Mouse (Mus musculus) neutrophil, adult 5-6 weeks (primary cell): ENCODE results near the gene Acp1. TPM values are rescaled to one million over a fixed set of nuclear protein-coding genes. Genes with fewer than 3 reads are reported as not detected.
A peak's percentile ranks its signal among the peaks of the same experiment; 100 is the strongest.

Experiments
- ATAC-seq: fragments of 151-379, 151-347 bp; 2 replicates; pipeline ENCODE4 v1.8.0; 2017; ENCODE audit warnings: mild to moderate bottlenecking, moderate TSS enrichment; ENCODE audit not compliant: insufficient number of reproducible peaks, poor library complexity, low FRiP score, severe bottlenecking; ENCODE audit errors: extremely low read depth
- total RNA-seq: library from RNA; stranded (forward); fragments of 200-1000 nt; gene quantifications from 2 replicates; pipeline ENCODE4 v1.2.3, GENCODE M21; 2017

Acp1 gene
- 19.2 and 33.0 TPM in 2 replicates for total RNA-seq

DNA sequence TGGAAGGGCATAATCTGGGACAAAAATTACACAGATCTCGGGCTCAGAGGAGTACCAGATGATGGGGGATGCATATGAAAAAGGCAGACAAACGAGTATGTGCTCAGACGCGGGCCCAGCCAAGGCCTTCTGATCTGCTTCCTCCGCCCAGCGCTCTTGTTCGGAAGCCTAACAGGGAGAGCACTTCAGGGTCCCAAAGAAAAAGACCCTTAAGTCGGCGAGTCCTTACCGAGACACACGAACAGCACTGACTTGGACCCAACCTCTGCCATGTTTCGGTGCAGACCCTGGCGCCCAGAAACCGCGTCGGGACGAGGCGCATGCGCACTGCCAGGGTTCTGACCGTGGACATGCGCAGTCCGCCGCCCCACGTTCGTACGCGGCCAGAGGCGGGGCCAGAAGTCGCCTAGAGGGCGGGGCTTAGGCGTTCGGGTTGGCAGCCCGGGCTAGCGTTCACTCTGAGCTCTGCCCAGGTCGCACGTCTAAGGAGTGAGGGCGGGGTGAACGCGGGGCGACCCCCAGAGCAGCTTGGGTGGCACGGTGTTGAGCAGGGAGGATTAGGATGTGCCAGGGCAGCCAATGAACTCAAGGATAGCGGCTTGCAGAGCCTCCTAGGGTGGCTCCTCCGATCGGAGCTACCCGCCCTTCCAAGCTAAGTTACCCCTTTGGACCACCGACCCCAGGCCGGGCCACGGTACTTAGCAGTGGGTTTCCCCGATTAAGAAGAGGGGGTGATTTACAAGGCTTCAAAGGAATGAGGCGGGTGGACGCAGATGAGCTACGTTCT, at the start of gene Acp1, which contains the start of gene Sh3yl1:
Acp1 (minus strand) TSS at position 329 of the 787 bp plus-strand sequence.
Sh3yl1 (plus strand) TSS at position 408 of the 787 bp plus-strand sequence.
- peak; percentile 94 for ATAC-seq

DNA sequence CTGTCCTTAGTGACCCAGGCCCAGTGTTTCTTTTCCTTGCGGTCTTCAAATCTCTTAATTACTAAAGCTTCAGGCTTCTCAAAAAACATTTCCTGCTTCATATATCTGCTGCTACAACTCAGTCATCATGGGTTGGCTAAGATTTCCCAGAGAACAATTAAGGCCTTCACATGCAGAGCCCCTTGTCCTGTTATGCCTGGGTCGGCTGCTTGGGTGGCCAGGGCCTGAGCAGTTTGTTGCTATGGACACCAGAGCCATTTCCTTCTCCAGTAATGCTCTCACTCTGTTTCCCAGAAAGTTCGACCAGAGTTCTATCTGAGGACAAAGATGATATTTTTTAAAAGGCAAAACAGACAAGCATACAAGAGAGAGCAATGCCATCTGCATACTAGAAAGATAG, 32.8 kb upstream of the Acp1 start:
- ATAC-seq, result no peak

DNA sequence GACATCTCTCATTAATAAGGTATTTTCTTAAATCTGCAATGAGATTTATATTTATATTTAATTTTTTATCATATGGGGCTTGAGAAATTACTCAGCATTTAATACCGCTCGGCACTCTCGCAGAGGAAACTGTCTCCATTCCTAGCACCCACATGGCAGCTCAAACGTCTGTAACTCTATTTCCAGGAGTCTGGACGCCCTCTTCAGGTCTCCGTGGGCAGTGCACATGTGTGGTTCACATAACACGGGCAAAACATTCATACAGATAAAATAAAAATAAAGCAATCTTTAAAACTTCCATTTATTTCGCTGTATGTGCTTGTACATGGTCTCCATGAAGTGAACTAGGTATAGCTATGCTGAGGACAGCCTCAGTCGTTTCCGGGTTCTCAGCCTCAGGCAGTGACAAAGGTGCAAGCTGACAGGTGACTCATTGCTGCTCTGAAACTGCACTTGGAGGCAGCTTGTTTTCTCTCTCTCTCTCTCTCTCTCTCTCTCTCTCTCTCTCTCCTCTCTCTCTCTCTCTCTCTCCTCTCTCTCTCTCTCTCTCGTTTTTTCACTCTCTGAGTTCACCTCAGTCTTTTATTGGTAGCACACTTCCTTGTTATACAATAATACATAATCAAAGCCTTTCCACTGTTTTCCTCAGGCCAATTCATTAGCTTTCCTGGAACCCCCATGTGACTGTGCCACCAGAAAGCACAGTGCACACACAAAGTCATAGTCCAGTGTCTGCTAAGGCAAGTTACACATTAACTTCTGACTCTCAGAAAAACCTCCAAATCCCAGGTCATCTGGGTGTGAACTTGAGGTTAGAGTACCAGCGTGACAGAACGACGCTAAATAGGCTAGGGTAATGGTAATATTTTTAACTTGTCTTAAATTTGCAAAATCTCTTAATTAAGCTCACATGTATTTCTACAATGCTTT, 31.9 kb upstream of the Acp1 start:
- no peak for ATAC-seq

DNA sequence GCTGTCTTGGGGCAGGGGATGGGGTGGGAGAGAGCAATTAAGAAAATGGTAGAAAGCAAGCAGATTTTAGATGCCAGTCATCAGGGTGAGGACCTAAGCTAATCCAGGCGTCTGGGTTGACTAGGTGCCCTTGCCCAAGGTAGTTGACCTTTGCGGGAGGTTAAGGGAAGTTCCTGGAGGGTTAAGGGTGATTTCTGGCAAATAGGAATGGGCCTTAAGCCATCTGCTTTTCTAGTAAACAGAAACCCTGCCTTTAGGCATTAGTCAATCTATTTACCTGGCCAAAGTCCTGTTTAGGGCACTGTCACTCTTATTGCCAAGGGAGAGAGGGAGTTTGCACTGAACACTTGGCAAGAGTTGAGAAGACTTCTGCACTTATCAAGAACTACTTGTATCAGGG, 25.5 kb upstream of the Acp1 start:
- no peak for ATAC-seq

DNA sequence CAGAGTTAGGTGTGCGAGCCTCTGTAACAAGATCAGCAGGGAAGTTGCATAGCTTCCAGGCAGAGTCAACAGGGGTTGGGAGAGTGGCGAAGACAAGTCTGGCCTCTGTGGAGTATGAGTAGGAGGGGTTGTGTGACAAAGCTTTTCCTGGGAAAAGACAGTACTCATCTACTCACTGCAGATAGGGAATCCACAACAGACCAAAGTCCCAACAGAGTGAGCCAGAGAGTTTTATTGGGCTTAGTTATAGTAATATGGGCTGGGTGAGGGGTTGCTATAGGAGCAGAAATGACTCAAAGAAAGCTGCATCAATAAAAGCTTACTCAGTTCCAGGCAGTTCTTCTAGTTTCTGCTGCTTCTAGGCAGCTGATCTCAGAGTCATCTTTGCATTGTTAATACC, 21.9 kb upstream of the Acp1 start:
- no peak for ATAC-seq

DNA sequence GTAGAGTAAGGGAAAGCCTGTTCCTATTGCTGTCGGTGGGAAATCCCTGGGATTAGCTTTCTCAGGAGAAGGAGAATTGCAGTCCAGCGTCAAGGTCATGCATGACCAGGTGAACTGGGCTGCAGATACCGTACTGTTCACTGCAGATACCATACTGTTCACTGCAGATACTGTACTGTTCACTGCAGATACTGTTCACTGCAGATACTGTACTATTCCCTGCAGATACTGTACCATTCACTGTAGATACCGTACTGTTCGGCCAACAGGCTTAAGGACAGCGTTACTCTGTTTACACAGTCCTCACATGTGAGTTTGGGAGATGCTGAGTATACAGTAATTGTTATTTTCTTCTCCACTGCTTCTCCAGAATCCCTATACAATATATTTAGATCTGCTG, 16.8 kb upstream of the Acp1 start:
- ATAC-seq, result no peak

DNA sequence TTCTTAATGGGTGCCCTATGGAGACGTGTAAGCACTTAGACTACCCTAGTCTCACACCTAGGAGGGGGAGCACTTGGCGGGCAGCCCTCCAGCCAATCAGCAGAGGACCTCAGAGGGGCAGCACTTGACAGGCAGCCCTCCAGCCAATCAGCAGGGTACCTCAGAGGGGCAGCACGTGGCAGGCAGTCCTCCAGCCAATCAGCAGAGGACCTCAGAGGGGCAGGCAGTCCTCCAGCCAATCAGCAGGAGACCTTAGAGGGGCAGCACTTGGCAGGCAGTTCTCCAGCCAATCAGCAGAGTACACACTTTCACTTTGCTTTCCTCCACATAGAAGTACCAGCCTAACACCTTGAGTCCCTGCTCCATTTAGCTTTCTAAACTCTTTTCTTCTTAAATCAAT, 11.0 kb upstream of the Acp1 start:
- ATAC-seq, result no peak

DNA sequence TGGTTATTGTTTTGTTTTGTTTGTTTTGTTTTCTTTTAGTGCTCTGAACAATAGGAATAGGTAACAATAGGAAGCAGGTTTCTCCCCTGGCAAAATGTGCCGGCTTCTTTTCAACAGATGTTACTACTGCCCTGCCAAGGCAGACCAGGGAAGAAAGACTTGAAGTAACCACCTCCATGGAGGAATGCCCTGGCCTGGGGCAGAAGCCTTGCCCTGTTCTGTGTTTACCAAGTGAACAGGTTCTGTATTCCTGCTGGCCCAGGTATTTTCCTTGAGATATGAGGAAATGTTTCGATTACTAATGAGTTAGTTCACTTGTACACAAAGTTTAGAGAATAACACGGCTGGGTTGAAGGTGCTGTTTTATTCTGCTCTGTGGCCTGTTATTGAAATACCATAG, 1.5 kb upstream of the Acp1 start:
- ATAC-seq, result no peak

DNA sequence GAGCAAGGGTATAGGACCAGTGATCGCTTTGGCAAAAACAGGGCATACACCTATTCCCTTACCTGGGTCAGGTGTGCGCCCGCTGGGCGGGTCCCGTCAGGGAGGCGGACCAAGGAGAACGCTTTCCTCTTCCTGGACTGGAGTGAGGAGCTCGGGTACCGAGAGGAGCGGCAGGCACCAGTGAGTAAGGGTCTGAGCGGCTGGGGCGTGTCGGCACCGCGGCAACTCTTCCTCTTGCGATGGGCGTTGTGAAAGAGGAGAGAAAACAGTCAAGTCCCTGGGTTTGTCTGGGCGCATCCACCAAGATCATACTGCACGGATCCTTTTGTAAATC, 626 bp upstream of the Acp1 start:
- ATAC-seq, result peak; percentile 24; the same call in 1 of the 2 replicates

DNA sequence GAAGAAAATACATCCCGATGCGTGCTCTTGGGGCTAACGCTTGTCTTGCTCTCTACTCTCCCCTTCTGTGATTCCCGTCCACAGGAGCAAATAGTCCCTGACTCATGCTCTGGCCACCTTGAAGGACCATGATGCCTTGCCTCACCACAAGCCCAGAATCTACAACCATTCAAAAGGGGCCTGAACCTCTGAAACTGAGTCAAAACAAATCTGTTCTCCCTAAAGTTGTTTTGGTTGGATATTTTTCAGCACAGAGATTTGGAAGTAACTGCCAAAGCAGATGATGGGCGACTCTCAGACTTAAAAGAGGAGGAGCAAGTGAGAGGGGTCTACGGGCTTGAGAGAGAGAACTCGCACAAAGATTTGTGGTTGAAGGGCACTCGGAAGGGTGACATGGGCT, 529 bp downstream of the Acp1 start:
- ATAC-seq, result no peak

DNA sequence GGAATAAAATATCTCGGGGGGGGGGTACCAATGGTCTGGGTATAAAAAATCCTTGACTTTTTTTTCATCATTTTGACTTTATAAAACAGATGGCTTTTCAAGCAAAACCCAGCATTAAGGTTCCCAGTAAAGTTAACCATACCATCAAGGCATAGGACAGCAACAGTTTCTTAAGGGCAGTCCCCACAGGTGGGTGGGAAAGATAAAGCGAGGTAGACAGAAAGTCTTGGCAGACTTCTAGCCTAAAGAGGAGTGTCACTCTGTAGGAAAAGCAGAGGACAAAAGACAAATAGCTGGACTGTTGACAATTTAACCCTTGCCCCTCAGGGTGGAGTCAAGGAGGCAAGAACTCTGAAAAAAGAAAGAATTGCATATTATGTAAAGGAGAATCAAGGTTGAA, 1.5 kb downstream of the Acp1 start:
- no peak for ATAC-seq

DNA sequence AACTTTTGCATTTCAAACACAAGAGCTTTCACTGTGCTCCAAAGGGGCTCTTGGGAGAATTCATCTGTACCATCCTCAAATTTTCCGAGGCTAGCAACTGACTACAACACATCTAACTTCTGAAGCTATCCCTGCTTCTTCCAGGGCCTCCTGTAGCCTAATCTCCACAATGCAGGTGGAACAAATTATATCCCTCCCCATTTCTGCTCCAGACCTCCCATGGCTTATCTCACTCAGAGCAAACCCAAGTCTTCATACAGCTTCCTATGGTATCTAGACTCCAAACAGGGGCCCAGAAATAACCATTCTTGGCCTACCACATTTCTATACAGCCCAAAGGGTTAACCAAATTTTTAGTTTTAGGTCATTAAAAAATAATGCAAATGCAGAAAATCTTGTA, 2.7 kb downstream of the Acp1 start:
- no peak for ATAC-seq

DNA sequence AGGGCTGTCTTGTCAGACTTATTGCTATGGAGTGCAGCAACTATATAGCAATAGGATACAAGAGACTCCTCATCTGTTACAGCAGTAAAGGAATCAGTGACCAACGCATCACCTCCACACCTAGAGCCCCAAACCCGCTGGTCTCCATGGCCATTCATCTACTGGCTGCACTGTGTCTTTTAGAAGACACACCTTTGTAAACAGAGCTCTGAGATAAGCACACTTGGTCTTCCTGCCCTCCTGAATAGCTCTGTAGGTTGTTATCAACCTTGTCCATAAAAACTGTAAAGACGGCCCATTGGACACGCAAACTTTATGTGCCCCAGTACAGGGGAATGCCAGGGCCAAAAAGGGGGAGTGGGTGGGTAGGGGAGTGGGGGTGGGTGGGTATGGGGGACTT, 14.3 kb downstream of the Acp1 start:
- no peak for ATAC-seq

DNA sequence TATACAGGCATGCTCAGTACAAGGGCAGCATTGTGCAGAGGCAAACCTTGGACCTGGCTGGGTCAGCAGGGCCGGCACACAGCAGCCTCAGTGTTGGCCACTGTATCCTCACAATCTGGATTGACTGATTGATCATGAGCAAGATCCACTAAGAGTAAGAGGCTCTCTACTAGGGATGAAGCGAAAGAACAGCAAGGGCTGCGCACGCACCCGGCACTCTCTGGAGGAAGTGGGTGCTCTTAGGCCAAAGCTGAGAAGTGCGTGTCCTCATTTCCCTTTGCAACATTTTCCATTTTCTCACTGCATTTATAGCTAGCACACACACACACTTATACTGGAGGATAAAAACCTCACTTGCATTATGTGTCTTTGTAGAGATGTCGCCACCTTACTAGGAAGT, 20.0 kb downstream of the Acp1 start:
- ATAC-seq, result no peak

DNA sequence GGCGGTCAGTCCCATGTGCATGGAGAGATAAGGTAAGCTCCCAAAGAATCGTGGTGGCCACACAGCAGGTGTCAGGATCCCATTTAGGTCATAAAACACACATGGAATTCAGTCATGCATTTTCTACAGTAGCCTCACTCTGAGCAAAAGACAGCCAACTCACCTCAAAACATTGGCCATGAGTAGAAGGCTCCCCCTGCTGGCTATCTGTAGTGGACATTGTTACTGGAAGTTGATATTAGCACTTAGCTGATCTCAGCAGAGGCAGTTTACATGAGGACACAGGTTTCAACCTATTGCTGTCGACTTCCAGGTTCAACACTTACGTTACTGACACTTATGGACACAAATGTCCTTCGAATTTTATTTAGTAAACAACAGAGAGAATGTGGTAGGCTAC, 21.3 kb downstream of the Acp1 start:
- no peak for ATAC-seq

DNA sequence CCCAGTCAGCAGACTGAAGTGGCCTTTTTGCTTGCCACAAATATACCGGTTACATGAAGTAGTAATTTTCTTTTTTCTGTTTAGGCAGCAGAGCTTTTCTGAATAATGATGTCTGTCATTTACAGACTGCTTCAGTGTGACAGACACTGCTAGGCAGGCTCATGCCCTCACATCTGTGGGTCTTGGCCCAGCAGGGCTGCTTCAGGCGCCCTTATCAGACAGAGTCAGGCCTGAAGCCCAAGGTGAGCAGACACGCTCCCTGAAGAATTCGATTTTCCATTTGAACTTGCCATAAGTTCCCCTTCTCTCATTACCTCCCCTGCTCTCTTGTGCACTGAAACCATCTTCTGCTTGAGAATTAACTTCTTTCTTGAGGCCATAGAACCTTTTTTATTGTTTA, 23.4 kb downstream of the Acp1 start:
- no peak for ATAC-seq

DNA sequence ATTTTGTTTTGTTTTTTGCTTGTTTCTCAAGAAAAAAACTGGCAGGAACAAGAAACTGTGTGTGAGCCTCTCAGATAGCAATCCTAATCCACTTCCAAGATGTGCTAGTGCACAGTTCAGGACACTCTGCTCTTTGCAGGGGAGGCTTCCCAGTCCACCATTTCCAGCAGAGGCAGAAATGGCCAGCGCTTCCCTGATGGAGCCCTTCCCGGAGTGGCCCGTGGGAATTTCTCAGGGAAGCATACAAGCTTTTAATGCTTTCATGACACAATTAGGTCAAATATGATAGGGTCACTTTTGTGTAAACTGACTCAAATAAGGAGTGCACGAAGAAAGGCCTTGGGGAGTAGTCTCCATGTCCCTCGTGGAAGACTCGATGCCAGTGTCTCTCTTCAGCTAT, 25.5 kb downstream of the Acp1 start:
- ATAC-seq, result no peak

DNA sequence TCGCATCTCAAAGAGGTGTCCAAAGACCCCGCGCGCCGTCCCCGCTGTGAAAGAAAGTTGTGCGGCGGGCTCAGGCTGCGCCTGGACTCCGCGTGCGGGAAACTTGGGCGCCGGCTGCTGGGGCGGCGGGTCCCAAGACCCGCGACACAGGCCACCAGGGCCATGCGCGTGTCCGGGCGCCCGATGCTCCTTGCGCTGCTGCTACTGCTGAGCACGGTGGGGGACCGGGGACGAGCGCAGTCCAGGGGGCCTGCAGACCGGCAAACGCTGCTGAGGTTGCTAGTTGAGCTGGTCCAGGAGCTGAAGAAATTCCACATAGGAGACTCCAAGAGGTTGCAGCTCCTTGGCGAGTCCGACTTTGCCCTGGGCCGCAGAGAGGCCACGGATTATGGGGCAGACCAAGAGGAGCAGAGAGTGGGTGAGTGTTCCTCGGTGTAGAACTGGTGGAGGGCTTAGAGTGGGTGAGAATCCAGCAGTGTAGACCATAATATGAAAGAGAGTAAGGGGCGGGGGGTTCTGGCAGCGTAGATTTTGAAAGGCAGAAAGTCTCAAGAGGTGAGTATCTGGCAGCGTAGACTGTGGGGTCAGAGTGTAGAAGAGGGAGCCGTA, 26.7 kb downstream of the Acp1 start:
- no peak for ATAC-seq

DNA sequence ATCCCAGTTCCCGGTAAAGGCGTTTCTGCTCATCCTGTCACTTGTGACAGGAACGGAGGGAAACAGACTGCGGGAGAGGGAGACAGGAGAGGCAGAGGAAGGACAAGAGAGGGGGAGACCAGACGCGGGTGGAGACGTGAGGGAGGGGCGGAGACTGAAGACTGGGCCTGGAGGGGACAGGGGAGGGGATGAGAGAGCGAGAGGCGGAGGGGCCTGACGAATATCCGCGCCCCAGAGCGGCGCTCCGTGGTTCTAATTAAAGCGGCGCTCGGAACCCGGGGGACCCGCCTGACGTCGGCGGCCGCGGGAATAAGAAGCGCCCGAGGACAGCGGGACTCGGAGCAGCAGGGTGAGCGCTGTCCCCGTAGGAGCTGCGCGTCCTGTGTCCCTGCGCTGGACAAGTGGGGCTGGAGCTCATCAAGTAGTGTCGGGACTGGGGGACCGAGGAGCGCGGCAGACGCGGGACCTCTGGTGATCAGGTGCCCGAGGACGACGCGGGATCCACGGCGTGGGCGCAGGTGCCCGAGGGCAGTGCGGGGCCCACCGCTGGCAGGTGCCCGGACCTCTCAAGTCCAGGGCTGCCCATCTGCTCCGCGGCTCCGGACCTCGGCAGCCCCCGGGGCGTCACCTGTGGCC, 27.3 kb downstream of the Acp1 start, which contains the start of gene Alkal2:
Alkal2 (plus strand) TSS at position 337 of the 636 bp plus-strand sequence.
- ATAC-seq, result no peak
